Mouse (Mus musculus) retina, postnatal 1 day (tissue): Measurements from ENCODE around the gene Mybph.

Source experiments
- DNase-seq: peaks from one replicate; pipeline ENCODE4 v3.0.0-alpha.2; 2012

The Mybph gene

GRCm38 (mm10) chr1:134213405-134213804 lies 20.2 kb downstream of the Mybph start:
- no peak for DNase-seq

GRCm38 (mm10) chr1:134215059-134215458 lies 21.8 kb downstream of the Mybph start:
- DNase-seq = no peak

- DNase-seq = peak; percentile 37
Measured at GRCm38 (mm10) chr1:134215751-134216628, 22.7 kb downstream of the Mybph start.

GRCm38 (mm10) chr1:134216629-134216971 lies 23.4 kb downstream of the Mybph start:
- DNase-seq = no peak

- no peak for DNase-seq
Measured at GRCm38 (mm10) chr1:134217028-134217481, 23.8 kb downstream of the Mybph start.

- DNase-seq = no peak
Measured at GRCm38 (mm10) chr1:134217942-134218341, 24.7 kb downstream of the Mybph start.

- no peak for DNase-seq
Measured at GRCm38 (mm10) chr1:134219608-134220007, 26.4 kb downstream of the Mybph start.

GRCm38 (mm10) chr1:134221172-134221571 lies 27.9 kb downstream of the Mybph start:
- DNase-seq = no peak

GRCm38 (mm10) chr1:134222122-134223055 lies 29.1 kb downstream of the Mybph start:
- peak; percentile 51 for DNase-seq

GRCm38 (mm10) chr1:134224649-134225227 lies 31.5 kb downstream of the Mybph start:
- DNase-seq = no peak

- DNase-seq = no peak
Measured at GRCm38 (mm10) chr1:134225375-134225774, 32.1 kb downstream of the Mybph start.

- no peak for DNase-seq
Measured at GRCm38 (mm10) chr1:134226739-134227138, 33.5 kb downstream of the Mybph start.

- no peak for DNase-seq
Measured at GRCm38 (mm10) chr1:134229806-134230575, 36.7 kb downstream of the Mybph start.

GRCm38 (mm10) chr1:134230638-134231228 lies 37.5 kb downstream of the Mybph start:
- DNase-seq = no peak

GRCm38 (mm10) chr1:134231270-134231669 lies 38.0 kb downstream of the Mybph start:
- DNase-seq = no peak

- DNase-seq = no peak
Measured at GRCm38 (mm10) chr1:134231681-134232080, 38.4 kb downstream of the Mybph start.

GRCm38 (mm10) chr1:134232326-134232725 lies 39.1 kb downstream of the Mybph start:
- no peak for DNase-seq

- DNase-seq = no peak
Measured at GRCm38 (mm10) chr1:134232778-134233531, 39.7 kb downstream of the Mybph start.

- DNase-seq = no peak
Measured at GRCm38 (mm10) chr1:134233681-134234454, 40.6 kb downstream of the Mybph start.
